10 mouse cellular contexts compared by ENCODE assay signal in the genomic region with DNA sequence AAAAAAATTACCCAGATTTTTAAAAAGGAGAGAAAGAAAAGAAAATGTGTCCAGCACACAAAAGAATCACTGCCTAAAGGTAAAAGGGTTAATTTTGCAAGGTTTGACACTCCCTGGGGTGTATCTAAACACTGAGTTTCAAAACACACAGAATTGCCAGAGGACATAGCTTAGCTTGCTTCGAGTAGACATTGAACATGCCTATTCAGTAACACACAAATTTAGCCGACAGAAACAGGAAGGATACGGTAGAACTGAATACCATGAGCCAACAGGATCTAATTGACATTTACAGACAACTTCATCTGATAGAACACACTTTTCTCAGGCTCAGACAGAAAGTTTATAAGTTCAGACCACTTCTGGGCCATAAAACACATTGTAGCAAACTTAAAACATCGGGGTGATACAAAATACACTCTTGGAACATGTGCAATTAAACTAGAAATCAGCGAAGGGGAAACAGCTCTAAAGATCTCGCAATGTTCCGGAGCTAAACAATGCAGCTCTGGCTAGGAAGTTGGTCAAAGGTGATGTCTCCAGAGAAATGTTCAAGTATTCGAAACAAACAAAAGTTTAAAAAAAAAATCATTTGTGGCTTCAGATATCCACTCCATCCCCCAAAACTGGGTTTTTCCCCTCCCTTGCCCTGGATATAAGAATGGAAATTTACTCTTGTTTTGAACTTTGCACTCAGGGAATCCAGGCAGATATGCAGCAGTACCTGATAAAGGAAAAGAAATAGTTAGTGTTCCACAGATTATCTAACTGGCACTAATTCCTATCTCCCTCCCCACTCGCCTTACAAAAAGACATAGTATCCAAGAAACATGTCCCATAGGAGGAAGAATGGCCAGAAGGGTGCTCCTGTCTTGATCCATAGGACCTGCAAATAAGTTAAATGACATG.
DNase-seq lines count a peak whose midpoint lies in the region; ATAC-seq and TF ChIP-seq lines count a peak whose summit lies in the region.
"Had no signal": no experiment of that assay in that cellular context is flagged by ENCODE, and none has a peak within 500 bp of the region (broad histone marks: within the 10 kb centered on the region; RNA-seq: fewer than 3 reads in every experiment).

No protein-coding gene starts in this region.

- no peaks in the 10 kb centered on the region for H3K36me3 ChIP-seq in ES-Bruce4 (ENCODE audit: control insufficient read depth, insufficient read depth, low read length, poor library complexity, severe bottlenecking)
- H3K36me3 ChIP-seq in intestine, embryonic 16.5 days (ENCODE audit: control insufficient read depth, insufficient read depth, low read length) = no peaks in the 10 kb centered on the region
- H3K36me3 ChIP-seq: hindbrain, embryonic 10.5 days had no signal

- H3K4me2 ChIP-seq in intestine, embryonic 16.5 days (ENCODE audit: low read depth, low read length) = no peak overlapping the region

- no peak for TF ChIP-seq CTCF in ES-Bruce4 (IDR thresholded peaks at IDR 0.05; ENCODE audit: low read depth, low read length)

- no peak for TF ChIP-seq POLR2A in ES-Bruce4 (IDR thresholded peaks at IDR 0.05; ENCODE audit: insufficient read depth, low read length)

- TF ChIP-seq EP300 in ES-Bruce4 (IDR thresholded peaks at IDR 0.05; ENCODE audit: insufficient read depth, low read depth, low read length) = no peak

- 34% methylated on average over 9 of the region's 9 CpGs for WGBS in intestine, embryonic 16.5 days

- peak; percentile 46 for DNase-seq in kidney, adult 9 months
- no peak for DNase-seq in kidney, adult 18-20 months
- no peak for DNase-seq in spleen, postnatal 14 days (ENCODE audit: low spot score in 2 of 2)
- DNase-seq: lung, postnatal 36 days; thymus, postnatal 14 days had no signal

- ATAC-seq in intestine, embryonic 16.5 days = peak; percentile 60; the same call in 1 of the 2 replicates
- ATAC-seq in megakaryocyte-erythroid progenitor cell, adult 5-6 weeks (replicated peaks; ENCODE audit: low FRiP score, low TSS enrichment, poor library complexity, severe bottlenecking) = no peak

- H3K27ac ChIP-seq in ES-Bruce4 (ENCODE audit: insufficient read depth, low read length) = peak overlapping the region; percentile 98
- peak overlapping the region; percentile 95 for H3K27ac ChIP-seq in brown adipose tissue, adult 24 weeks (replicated peaks; ENCODE audit: low read depth, low read length)
- H3K27ac ChIP-seq in intestine, embryonic 16.5 days (ENCODE audit: low read length) = peak overlapping the region; percentile 59
- H3K27ac ChIP-seq: hindbrain, embryonic 10.5 days had no signal

- no peak overlapping the region for H3K9ac ChIP-seq in ES-Bruce4 (ENCODE audit: low read depth, poor library complexity, severe bottlenecking)
- H3K9ac ChIP-seq in intestine, embryonic 16.5 days (ENCODE audit: low read depth, low read length) = no peak overlapping the region

- H3K4me1 ChIP-seq in ES-Bruce4 (ENCODE audit: control insufficient read depth, insufficient read depth, low read length) = peaks cover 1% of the 10 kb centered on the region
- H3K4me1 ChIP-seq in brown adipose tissue, adult 24 weeks (ENCODE audit: control insufficient read depth, insufficient read depth, insufficient read length, low read length) = peaks cover 8% of the 10 kb centered on the region; the same call in 1 of the 2 replicates
- H3K4me1 ChIP-seq in intestine, embryonic 16.5 days (ENCODE audit: control insufficient read depth, insufficient read depth, low read length) = 0 out of 2 replicates have a peak, but pooled peaks cover 4% of the 10 kb centered on the region

- H3K9me3 ChIP-seq in ES-Bruce4 (replicated peaks; ENCODE audit: control insufficient read depth, insufficient read depth, low read length, poor library complexity, severe bottlenecking) = no peaks in the 10 kb centered on the region
- H3K9me3 ChIP-seq in intestine, embryonic 16.5 days (ENCODE audit: control insufficient read depth, low read length) = no peaks in the 10 kb centered on the region
- H3K9me3 ChIP-seq: hindbrain, embryonic 10.5 days had no signal

- no peak overlapping the region for H3K4me3 ChIP-seq in ES-Bruce4 (ENCODE audit: low read depth, low read length)
- H3K4me3 ChIP-seq in brown adipose tissue, adult 24 weeks (ENCODE audit: insufficient read depth, low read depth, low read length) = no peak overlapping the region
- no peak overlapping the region for H3K4me3 ChIP-seq in intestine, embryonic 16.5 days (ENCODE audit: low read length)
- H3K4me3 ChIP-seq: hindbrain, embryonic 10.5 days had no signal

- H3K27me3 ChIP-seq in ES-Bruce4 (ENCODE audit: control insufficient read depth, insufficient read depth, low read length, poor library complexity, severe bottlenecking) = no peaks in the 10 kb centered on the region
- no peaks in the 10 kb centered on the region for H3K27me3 ChIP-seq in intestine, embryonic 16.5 days (replicated peaks; ENCODE audit: control insufficient read depth, insufficient read depth, low read length)
